In the genomic region with DNA sequence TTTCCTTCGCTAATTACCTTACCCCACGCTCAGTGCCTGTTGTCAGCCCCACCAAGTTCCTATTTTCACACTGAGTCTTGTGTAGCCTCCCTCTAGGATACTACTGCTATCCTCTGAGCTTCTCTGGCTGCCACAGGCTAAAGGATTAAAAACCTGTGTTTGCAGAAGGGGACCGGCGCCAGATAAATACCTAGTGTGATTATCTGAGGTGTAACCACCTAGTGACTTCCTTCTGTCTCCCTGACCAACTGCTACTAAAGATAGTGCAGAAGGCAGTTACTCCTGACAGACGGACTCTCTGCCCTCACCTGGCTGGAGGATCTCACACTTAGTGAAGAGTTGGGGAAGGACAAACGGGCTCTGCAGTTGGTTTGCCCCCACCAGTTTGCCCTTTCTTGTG, we compare ENCODE assay signal across 24 mouse cellular contexts. TPM values are rescaled to one million over a fixed set of nuclear protein-coding genes. Genes with fewer than 3 reads are reported as not detected.
DNase-seq lines count a peak whose midpoint lies in the region; ATAC-seq lines count a peak whose summit lies in the region.
"Had no signal": no experiment of that assay in that cellular context is flagged by ENCODE, and none has a peak within 500 bp of the region (broad histone marks: within the 10 kb centered on the region; RNA-seq: fewer than 3 reads in every experiment).

No protein-coding gene starts in this region.

- no peaks in the 10 kb centered on the region for H3K9me3 ChIP-seq in liver, embryonic 13.5 days (replicated peaks)
- no peaks in the 10 kb centered on the region for H3K9me3 ChIP-seq in liver, embryonic 11.5 days (ENCODE audit: control insufficient read depth, low read length)
- H3K9me3 ChIP-seq in intestine, embryonic 16.5 days (ENCODE audit: control insufficient read depth, low read length) = no peaks in the 10 kb centered on the region
- H3K9me3 ChIP-seq: embryonic facial prominence, embryonic 10.5 days; forebrain, embryonic 10.5 days; heart, embryonic 13.5 days; hindbrain, embryonic 15.5 days had no signal

- WGBS in liver, embryonic 13.5 days (ENCODE audit: insufficient replicate concordance) = 40% methylated on average over 6 of the region's 6 CpGs
- WGBS in liver, embryonic 11.5 days = 55% methylated on average over 6 of the region's 6 CpGs
- WGBS in intestine, embryonic 16.5 days = 57% methylated on average over 6 of the region's 6 CpGs

- peak overlapping the region; percentile 2; the same call in 1 of the 2 replicates for H3K9ac ChIP-seq in liver, embryonic 13.5 days
- H3K9ac ChIP-seq in liver, embryonic 11.5 days (ENCODE audit: low read depth, low read length) = no peak overlapping the region
- no peak overlapping the region for H3K9ac ChIP-seq in intestine, embryonic 16.5 days (ENCODE audit: low read depth, low read length)
- H3K9ac ChIP-seq: heart, embryonic 13.5 days; hindbrain, embryonic 15.5 days had no signal

- H3K36me3 ChIP-seq in liver, embryonic 13.5 days = peaks cover 9% of the 10 kb centered on the region
- peaks cover 9% of the 10 kb centered on the region for H3K36me3 ChIP-seq in liver, embryonic 11.5 days (ENCODE audit: control insufficient read depth, insufficient read depth, low read length)
- H3K36me3 ChIP-seq in intestine, embryonic 16.5 days (ENCODE audit: control insufficient read depth, insufficient read depth, low read length) = peaks cover 8% of the 10 kb centered on the region

- no peak for ATAC-seq in liver, embryonic 13.5 days (ENCODE audit: low read depth)
- no peak; the same call in 1 of the 2 replicates for ATAC-seq in liver, embryonic 11.5 days (replicated peaks; ENCODE audit: low FRiP score)
- peak; percentile 61 for ATAC-seq in intestine, embryonic 16.5 days
- ATAC-seq: forebrain, embryonic 14.5 days had no signal

- H3K4me3 ChIP-seq in liver, embryonic 13.5 days (replicated peaks) = no peak overlapping the region
- H3K4me3 ChIP-seq in liver, embryonic 11.5 days (ENCODE audit: low read depth, low read length) = no peak overlapping the region
- no peak overlapping the region for H3K4me3 ChIP-seq in intestine, embryonic 16.5 days (ENCODE audit: low read length)
- H3K4me3 ChIP-seq: embryonic facial prominence, embryonic 10.5 days; forebrain, embryonic 10.5 days; gastrocnemius, adult 2 months; heart, embryonic 13.5 days; hindbrain, embryonic 15.5 days had no signal

- DNase-seq in cerebellum, adult 9-11 months = peak; percentile 47
- DNase-seq in cerebellum, adult 9-10 months = no peak
- DNase-seq in liver, embryonic 13.5 days = no peak
- no peak for DNase-seq in liver, embryonic 11.5 days (ENCODE audit: low spot score)
- no peak for DNase-seq in layer of hippocampus, adult 18-20 months (ENCODE audit: low spot score in 2 of 2)
- DNase-seq in left cerebral cortex, adult 18-20 months (ENCODE audit: low spot score in 2 of 2) = no peak
- DNase-seq: adrenal gland, adult 8-10 months; adrenal gland, postnatal 36 days; gastrocnemius, adult 2 months; gastrocnemius, postnatal 25 days; heart, postnatal 36 days; kidney, adult 18-20 months had no signal

- H3K27me3 ChIP-seq in liver, embryonic 13.5 days = no peaks in the 10 kb centered on the region
- H3K27me3 ChIP-seq in liver, embryonic 11.5 days (replicated peaks; ENCODE audit: control insufficient read depth, insufficient read depth, low read length) = no peaks in the 10 kb centered on the region
- no peaks in the 10 kb centered on the region for H3K27me3 ChIP-seq in intestine, embryonic 16.5 days (replicated peaks; ENCODE audit: control insufficient read depth, insufficient read depth, low read length)
- H3K27me3 ChIP-seq: CH12.LX; heart, embryonic 13.5 days; hindbrain, embryonic 15.5 days had no signal

- H3K27ac ChIP-seq in liver, embryonic 13.5 days = no peak overlapping the region
- H3K27ac ChIP-seq in liver, embryonic 11.5 days (ENCODE audit: low read depth, low read length) = no peak overlapping the region
- H3K27ac ChIP-seq in intestine, embryonic 16.5 days (ENCODE audit: low read length) = no peak overlapping the region
- H3K27ac ChIP-seq: embryonic facial prominence, embryonic 10.5 days; forebrain, embryonic 10.5 days; gastrocnemius, adult 2 months; heart, embryonic 13.5 days; hindbrain, embryonic 15.5 days had no signal

- peaks cover 29% of the 10 kb centered on the region for H3K4me1 ChIP-seq in liver, embryonic 13.5 days (replicated peaks)
- H3K4me1 ChIP-seq in liver, embryonic 11.5 days (replicated peaks; ENCODE audit: control insufficient read depth, insufficient read depth, low read length) = peaks cover 10% of the 10 kb centered on the region
- H3K4me1 ChIP-seq in intestine, embryonic 16.5 days (ENCODE audit: control insufficient read depth, insufficient read depth, low read length) = peaks cover 7% of the 10 kb centered on the region; the same call in 1 of the 2 replicates
- H3K4me1 ChIP-seq: hindbrain, embryonic 15.5 days had no signal

- no peak overlapping the region for H3K4me2 ChIP-seq in liver, embryonic 13.5 days
- H3K4me2 ChIP-seq in liver, embryonic 11.5 days = no peak overlapping the region
- no peak overlapping the region for H3K4me2 ChIP-seq in intestine, embryonic 16.5 days (ENCODE audit: low read depth, low read length)
- H3K4me2 ChIP-seq: heart, embryonic 13.5 days; hindbrain, embryonic 15.5 days had no signal

RNA-seq across cellular contexts. Expression of gene Slc39a2, which starts 3.3 kb away (rescaled TPM):
- 0.05 and 0.08 TPM in 2 replicates for polyA plus RNA-seq in liver, embryonic 13.5 days (2015; fragmentation: Nextera tagmentation; extraction: Ambion mirVana)
- 0.07 and 0.14 TPM in 2 replicates for polyA plus RNA-seq in liver, embryonic 11.5 days (2014; fragmentation: Nextera tagmentation; extraction: Ambion mirVana)
- polyA plus RNA-seq in intestine, embryonic 16.5 days (2015; fragmentation: Nextera tagmentation; extraction: Ambion mirVana) = 1.3 TPM in 2 replicates
- total RNA-seq in layer of hippocampus, adult 18-20 months (2021) = 1 to 10 TPM; 6.7 to 8.0 TPM
- total RNA-seq in left cerebral cortex, adult 18-20 months (2021) = 1 to 10 TPM; 6.8 to 7.0 TPM

RNA-seq across cellular contexts. Expression of gene Mettl17, which starts 11.4 kb away (rescaled TPM):
- polyA plus RNA-seq in liver, embryonic 13.5 days (2015; fragmentation: Nextera tagmentation; extraction: Ambion mirVana) = 16.6 and 19.8 TPM in 2 replicates
- polyA plus RNA-seq in liver, embryonic 11.5 days (2014; fragmentation: Nextera tagmentation; extraction: Ambion mirVana) = 32.5 and 42.6 TPM in 2 replicates
- polyA plus RNA-seq in intestine, embryonic 16.5 days (2015; fragmentation: Nextera tagmentation; extraction: Ambion mirVana) = 50.3 and 57.1 TPM in 2 replicates
- 10 to 100 TPM; 29.0 to 43.2 TPM for total RNA-seq in layer of hippocampus, adult 18-20 months (2021)
- total RNA-seq in left cerebral cortex, adult 18-20 months (2021) = 10 to 100 TPM; 27.3 to 31.7 TPM

RNA-seq across cellular contexts. Expression of gene Ndrg2, which starts 17.9 kb away (rescaled TPM):
- 16.1 and 17.1 TPM in 2 replicates for polyA plus RNA-seq in liver, embryonic 13.5 days (2015; fragmentation: Nextera tagmentation; extraction: Ambion mirVana)
- polyA plus RNA-seq in liver, embryonic 11.5 days (2014; fragmentation: Nextera tagmentation; extraction: Ambion mirVana) = 19.2 and 21.5 TPM in 2 replicates
- 62.1 and 64.2 TPM in 2 replicates for polyA plus RNA-seq in intestine, embryonic 16.5 days (2015; fragmentation: Nextera tagmentation; extraction: Ambion mirVana)
- 1,000 to 10,000 TPM in 1 of 2 experiments, 100 to 1,000 TPM in 1; 922 to 1,028 TPM for total RNA-seq in layer of hippocampus, adult 18-20 months (2021)
- total RNA-seq in left cerebral cortex, adult 18-20 months (2021) = 100 to 1,000 TPM; 745 to 825 TPM

RNA-seq across cellular contexts. Expression of gene Tppp2, which starts 22.2 kb away (rescaled TPM):
- not detected in 2 replicates for polyA plus RNA-seq in liver, embryonic 13.5 days (2015; fragmentation: Nextera tagmentation; extraction: Ambion mirVana)
- not detected in 2 replicates for polyA plus RNA-seq in liver, embryonic 11.5 days (2014; fragmentation: Nextera tagmentation; extraction: Ambion mirVana)
- not detected in 2 replicates for polyA plus RNA-seq in intestine, embryonic 16.5 days (2015; fragmentation: Nextera tagmentation; extraction: Ambion mirVana)
- total RNA-seq in layer of hippocampus, adult 18-20 months (2021) = not detected
- total RNA-seq in left cerebral cortex, adult 18-20 months (2021) = not detected
- total RNA-seq: adrenal gland, adult 8-10 months; adrenal gland, postnatal 36 days; CH12.LX; ES-E14; granulocyte monocyte progenitor cell, adult 5-6 weeks; heart, postnatal 36 days had no signal
- polyA plus RNA-seq: embryonic facial prominence, embryonic 10.5 days; embryonic facial prominence, embryonic 14.5 days; forebrain, embryonic 10.5 days; forebrain, embryonic 14.5 days; heart, embryonic 13.5 days; heart, postnatal 0 days; hindbrain, embryonic 11.5 days; hindbrain, embryonic 15.5 days had no signal

RNA-seq across cellular contexts. Expression of gene Rnase13, which starts 26.6 kb away (rescaled TPM):
- not detected in 2 replicates for polyA plus RNA-seq in liver, embryonic 13.5 days (2015; fragmentation: Nextera tagmentation; extraction: Ambion mirVana)
- not detected in 2 replicates for polyA plus RNA-seq in liver, embryonic 11.5 days (2014; fragmentation: Nextera tagmentation; extraction: Ambion mirVana)
- not detected in 2 replicates for polyA plus RNA-seq in intestine, embryonic 16.5 days (2015; fragmentation: Nextera tagmentation; extraction: Ambion mirVana)
- not detected for total RNA-seq in layer of hippocampus, adult 18-20 months (2021)
- not detected for total RNA-seq in left cerebral cortex, adult 18-20 months (2021)
- total RNA-seq: adrenal gland, adult 8-10 months; adrenal gland, postnatal 36 days; CH12.LX; ES-E14; gastrocnemius, adult 2 months; gastrocnemius, postnatal 25 days; granulocyte monocyte progenitor cell, adult 5-6 weeks; heart, postnatal 36 days had no signal
- polyA plus RNA-seq: embryonic facial prominence, embryonic 10.5 days; embryonic facial prominence, embryonic 14.5 days; forebrain, embryonic 10.5 days; forebrain, embryonic 14.5 days; heart, embryonic 13.5 days; heart, postnatal 0 days; hindbrain, embryonic 11.5 days; hindbrain, embryonic 15.5 days had no signal
